Mouse (Mus musculus) midbrain, embryonic 16.5 days (tissue): Measurements from ENCODE around the gene Twf1. TPM values are rescaled to one million over a fixed set of nuclear protein-coding genes. Genes with fewer than 3 reads are reported as not detected.

ENCODE experiments used
- ATAC-seq: fragments of 200-750 bp; cut with Nextera tagmentation; 2 replicates; pipeline ENCODE4 v1.8.0; 2017; ENCODE audit warnings: moderate TSS enrichment
- H3K27ac ChIP-seq: fragments of 300-500 bp; sonication (generic); 2 replicates; pipeline ENCODE4 v1.5.1; 2014; ENCODE audit warnings: mild to moderate bottlenecking, low read length, mixed read lengths
- H3K27me3 ChIP-seq: fragments of 300-500 bp; sonication (generic); 2 replicates; pipeline ENCODE4 v1.6.1; 2014; ENCODE audit warnings: low read depth, low read length, mixed read lengths; ENCODE audit not compliant: control insufficient read depth, insufficient read depth
- H3K36me3 ChIP-seq: fragments of 300-500 bp; sonication (generic); 2 replicates; pipeline ENCODE4 v1.6.1; 2014; ENCODE audit warnings: mild to moderate bottlenecking, low read length, moderate library complexity, mixed read lengths; ENCODE audit not compliant: control insufficient read depth, insufficient read depth
- H3K4me1 ChIP-seq: fragments of 300-500 bp; sonication (generic); 2 replicates; pipeline ENCODE4 v1.6.1; 2014; ENCODE audit warnings: mild to moderate bottlenecking, low read length, mixed read lengths; ENCODE audit not compliant: control insufficient read depth, insufficient read depth
- H3K4me2 ChIP-seq: fragments of 300-500 bp; sonication (generic); 2 replicates; pipeline ENCODE4 v1.6.1; 2014; ENCODE audit warnings: mild to moderate bottlenecking, low read length, mixed read lengths
- H3K4me3 ChIP-seq: fragments of 300-500 bp; sonication (generic); 2 replicates; pipeline ENCODE4 v1.5.1; 2014; ENCODE audit warnings: low read depth, mild to moderate bottlenecking, low read length, moderate library complexity, mixed read lengths
- H3K9ac ChIP-seq: fragments of 300-500 bp; sonication (generic); 2 replicates; pipeline ENCODE4 v1.6.1; 2014; ENCODE audit warnings: low read depth, low read length, mixed read lengths
- H3K9me3 ChIP-seq: fragments of 300-500 bp; sonication (generic); replicated peaks from 2 replicates; pipeline ENCODE4 v1.6.1; 2014; ENCODE audit warnings: mild to moderate bottlenecking, low read length, mixed read lengths; ENCODE audit not compliant: control insufficient read depth, poor library complexity, severe bottlenecking
- WGBS: fragments of 180-500 bp; shearing (Covaris S2); extraction: QIAGEN DNeasy Blood & Tissue Kit; methylation state at CpG from one replicate; pipeline ENCODE4 v1.1.7; 2014; 5-methylcytosine and 5-hydroxymethylcytosine counted together
- polyA plus RNA-seq: library from polyadenylated mRNA; unstranded; fragments of >200 nt; fragmentation: Nextera tagmentation; extraction: Ambion mirVana; gene quantifications from 2 replicates; pipeline ENCODE4 v1.2.1, GENCODE M21; 2015

The Twf1 gene
- polyA plus RNA-seq, 1 experiment from 2014 or later = 71.4 TPM

GRCm38 (mm10) chr15:94583153-94583552 is 6.5 kb downstream of the Twf1 start:
- H3K36me3 ChIP-seq = peaks cover 38% of the 10 kb centered on the region
- no peak overlapping the region for H3K9ac ChIP-seq
- ATAC-seq = no peak
- H3K27ac ChIP-seq = no peak overlapping the region
- H3K4me3 ChIP-seq = no peak overlapping the region
- no peaks in the 10 kb centered on the region for H3K9me3 ChIP-seq
- H3K4me2 ChIP-seq = no peak overlapping the region
- H3K27me3 ChIP-seq = no peaks in the 10 kb centered on the region
- H3K4me1 ChIP-seq = peaks cover 7% of the 10 kb centered on the region
- WGBS = 91% methylated on average over 10 of the region's 10 CpGs

GRCm38 (mm10) chr15:94582000-94582593 is 7.6 kb downstream of the Twf1 start:
- peaks cover 38% of the 10 kb centered on the region for H3K36me3 ChIP-seq
- no peak overlapping the region for H3K4me3 ChIP-seq
- ATAC-seq = no peak
- H3K4me2 ChIP-seq = no peak overlapping the region
- H3K4me1 ChIP-seq = peaks cover 3% of the 10 kb centered on the region; the same call in 1 of the 2 replicates
- no peaks in the 10 kb centered on the region for H3K9me3 ChIP-seq
- WGBS = 63% methylated on average over 7 of the region's 7 CpGs
- H3K9ac ChIP-seq = no peak overlapping the region
- H3K27me3 ChIP-seq = no peaks in the 10 kb centered on the region
- H3K27ac ChIP-seq = no peak overlapping the region

GRCm38 (mm10) chr15:94574566-94575268 is 15.0 kb downstream of the Twf1 start:
- no peak overlapping the region for H3K4me3 ChIP-seq
- no peak overlapping the region for H3K27ac ChIP-seq
- no peak for ATAC-seq
- H3K36me3 ChIP-seq = no peaks in the 10 kb centered on the region
- no peaks in the 10 kb centered on the region for H3K9me3 ChIP-seq
- no peaks in the 10 kb centered on the region for H3K27me3 ChIP-seq
- no peak overlapping the region for H3K9ac ChIP-seq
- 68% methylated on average over 4 of the region's 4 CpGs for WGBS
- H3K4me1 ChIP-seq = no peaks in the 10 kb centered on the region
- H3K4me2 ChIP-seq = no peak overlapping the region

- Histone ChIP-seq H3K9me3 (no peaks in the 10 kb centered on the region), H3K4me1 (no peaks in the 10 kb centered on the region), H3K36me3 (no peaks in the 10 kb centered on the region), H3K4me3 (no peak overlapping the region), H3K4me2 (no peak overlapping the region), H3K27me3 (no peaks in the 10 kb centered on the region), H3K27ac (no peak overlapping the region), H3K9ac (no peak overlapping the region)
- no peak for ATAC-seq
- WGBS = 64% methylated on average over 8 of the region's 8 CpGs
Observed at GRCm38 (mm10) chr15:94572746-94573145, 16.9 kb downstream of the Twf1 start.

GRCm38 (mm10) chr15:94571501-94571900 is 18.2 kb downstream of the Twf1 start:
- Histone ChIP-seq H3K9me3 (no peaks in the 10 kb centered on the region), H3K36me3 (no peaks in the 10 kb centered on the region), H3K4me3 (no peak overlapping the region), H3K9ac (no peak overlapping the region), H3K27ac (no peak overlapping the region), H3K4me1 (no peaks in the 10 kb centered on the region), H3K4me2 (no peak overlapping the region), H3K27me3 (no peaks in the 10 kb centered on the region)
- no peak for ATAC-seq
- 81% methylated on average over 4 of the region's 4 CpGs for WGBS

- Histone ChIP-seq H3K4me3 (no peak overlapping the region), H3K9ac (no peak overlapping the region), H3K27ac (no peak overlapping the region), H3K27me3 (no peaks in the 10 kb centered on the region), H3K4me1 (no peaks in the 10 kb centered on the region), H3K36me3 (no peaks in the 10 kb centered on the region), H3K4me2 (no peak overlapping the region), H3K9me3 (no peaks in the 10 kb centered on the region)
- no peak for ATAC-seq
- 89% methylated on average over 10 of the region's 10 CpGs for WGBS
Observed at GRCm38 (mm10) chr15:94568496-94569182, 21.1 kb downstream of the Twf1 start.

- ATAC-seq = no peak
- Histone ChIP-seq H3K4me1 (no peaks in the 10 kb centered on the region), H3K36me3 (no peaks in the 10 kb centered on the region), H3K9ac (no peak overlapping the region), H3K27ac (no peak overlapping the region), H3K4me2 (no peak overlapping the region), H3K4me3 (no peak overlapping the region), H3K27me3 (no peaks in the 10 kb centered on the region), H3K9me3 (no peaks in the 10 kb centered on the region)
- WGBS = 89% methylated on average over 9 of the region's 9 CpGs
Observed at GRCm38 (mm10) chr15:94565854-94566253, 23.8 kb downstream of the Twf1 start.

GRCm38 (mm10) chr15:94564909-94565308 is 24.8 kb downstream of the Twf1 start:
- Histone ChIP-seq H3K4me1 (no peaks in the 10 kb centered on the region), H3K9me3 (no peaks in the 10 kb centered on the region), H3K27me3 (no peaks in the 10 kb centered on the region), H3K4me3 (no peak overlapping the region), H3K9ac (no peak overlapping the region), H3K36me3 (no peaks in the 10 kb centered on the region), H3K4me2 (no peak overlapping the region), H3K27ac (no peak overlapping the region)
- no peak for ATAC-seq
- WGBS = 91% methylated on average over 2 of the region's 2 CpGs
